Mouse (Mus musculus): Measurements from ENCODE around the gene Uimc1.

The Uimc1 gene

GRCm38 (mm10) chr13:55000433-55000832, 99.7 kb downstream of the Uimc1 start:
- DNase-seq (ENCODE audit: extremely low read depth, insufficient read length, low spot score) = no peak

- no peak for DNase-seq (ENCODE audit: extremely low read depth, insufficient read length, low spot score)
Measured at GRCm38 (mm10) chr13:54997568-54997967, 102.5 kb downstream of the Uimc1 start.

GRCm38 (mm10) chr13:54995161-54995560, 104.9 kb downstream of the Uimc1 start:
- DNase-seq (ENCODE audit: extremely low read depth, insufficient read length, low spot score) = no peak

GRCm38 (mm10) chr13:54994576-54994975, 105.5 kb downstream of the Uimc1 start:
- DNase-seq (ENCODE audit: extremely low read depth, insufficient read length, low spot score) = no peak

- DNase-seq (ENCODE audit: extremely low read depth, insufficient read length, low spot score) = no peak
Measured at GRCm38 (mm10) chr13:54992215-54992614, 107.9 kb downstream of the Uimc1 start.

- DNase-seq (ENCODE audit: extremely low read depth, insufficient read length, low spot score) = no peak
Measured at GRCm38 (mm10) chr13:54988181-54988760, 111.8 kb downstream of the Uimc1 start.

GRCm38 (mm10) chr13:54987405-54987804, 112.7 kb downstream of the Uimc1 start:
- no peak for DNase-seq (ENCODE audit: extremely low read depth, insufficient read length, low spot score)

- no peak for DNase-seq (ENCODE audit: extremely low read depth, insufficient read length, low spot score)
Measured at GRCm38 (mm10) chr13:54983614-54984013, 116.5 kb downstream of the Uimc1 start.

GRCm38 (mm10) chr13:54983001-54983400, 117.1 kb downstream of the Uimc1 start:
- DNase-seq (ENCODE audit: extremely low read depth, insufficient read length, low spot score) = no peak

- DNase-seq (ENCODE audit: extremely low read depth, insufficient read length, low spot score) = no peak
Measured at GRCm38 (mm10) chr13:54980957-54981356, 119.1 kb downstream of the Uimc1 start.

- peak; percentile 45 for DNase-seq (ENCODE audit: extremely low read depth, insufficient read length, low spot score)
Measured at GRCm38 (mm10) chr13:54978804-54979203, 121.3 kb downstream of the Uimc1 start.
